Mouse (Mus musculus): Measurements from ENCODE around the gene Msh5.
"Not testable (repeated sequence)": the region's sequence is repeated elsewhere in the genome, so short reads cannot be mapped to it uniquely, and the experiment has no call there.

Msh5 gene

GRCm38 (mm10) chr17:35021842-35022477, 24.6 kb downstream of the Msh5 start:
- DNase-seq = no peak

DNA sequence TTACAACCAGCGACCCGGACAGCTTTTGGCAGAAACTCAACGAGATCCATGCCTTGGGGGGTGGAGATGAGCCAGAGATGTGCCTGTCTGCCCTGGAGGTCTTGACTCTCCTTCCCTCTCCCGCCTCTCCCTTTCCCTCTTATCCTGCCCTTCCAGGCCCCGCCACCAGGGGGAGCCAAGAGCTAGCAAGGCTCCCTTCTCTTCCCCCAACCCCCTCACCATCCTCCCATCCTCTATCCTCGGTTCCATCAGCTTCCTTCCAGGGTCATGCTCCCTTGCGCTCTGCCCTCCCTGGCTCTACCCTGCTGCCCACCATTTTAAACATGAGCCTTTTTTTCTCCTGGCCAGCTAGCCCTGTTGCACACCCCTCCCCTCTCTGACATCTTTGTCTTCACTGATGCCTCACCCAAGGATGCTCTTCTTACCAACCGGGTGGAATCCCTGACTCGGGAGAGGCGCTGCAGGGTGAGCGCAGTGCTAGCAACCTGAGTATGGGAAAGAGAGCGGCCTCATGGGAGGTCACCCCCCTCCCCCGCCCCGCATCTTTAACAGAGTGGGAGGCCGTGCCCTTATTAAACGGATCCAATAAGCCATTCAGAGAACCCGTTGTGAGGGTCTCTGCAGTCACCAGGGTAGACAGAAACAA, 25.3 kb downstream of the Msh5 start:
- peak; percentile 74 for DNase-seq

GRCm38 (mm10) chr17:35020551-35020950, 26.0 kb downstream of the Msh5 start:
- DNase-seq = no peak

- no peak for DNase-seq
Observed at GRCm38 (mm10) chr17:35019894-35020293, 26.7 kb downstream of the Msh5 start.

DNA sequence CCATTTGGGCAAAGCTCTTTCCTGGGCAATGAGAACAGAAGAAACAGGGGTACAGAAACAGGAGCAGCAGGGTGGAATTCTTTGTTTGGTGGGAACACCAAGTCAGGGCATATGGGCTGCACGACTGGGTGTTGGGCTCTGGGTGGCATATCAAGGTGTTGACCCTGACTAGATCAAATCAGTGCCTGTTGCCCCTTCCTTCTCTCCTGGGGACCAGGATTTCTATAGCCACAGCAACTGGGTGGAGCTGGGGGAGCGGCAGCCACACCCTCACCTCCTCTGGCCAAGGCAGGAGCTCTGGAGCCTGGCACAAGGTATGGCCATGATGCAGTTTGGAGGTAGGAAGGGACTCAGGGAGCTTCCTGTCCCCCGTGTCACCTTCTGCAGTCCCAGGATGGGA, 28.4 kb downstream of the Msh5 start:
- DNase-seq = no peak

- no peak for DNase-seq
Observed at GRCm38 (mm10) chr17:35017706-35018030, 28.9 kb downstream of the Msh5 start.

- no peak for DNase-seq
Observed at GRCm38 (mm10) chr17:35016791-35017705, 29.5 kb downstream of the Msh5 start.

- DNase-seq = peak; percentile 44
Observed at GRCm38 (mm10) chr17:35016376-35016775, 30.2 kb downstream of the Msh5 start, which contains the start of gene Vwa7. Vwa7 (plus strand) TSS chr17:35016579.

DNA sequence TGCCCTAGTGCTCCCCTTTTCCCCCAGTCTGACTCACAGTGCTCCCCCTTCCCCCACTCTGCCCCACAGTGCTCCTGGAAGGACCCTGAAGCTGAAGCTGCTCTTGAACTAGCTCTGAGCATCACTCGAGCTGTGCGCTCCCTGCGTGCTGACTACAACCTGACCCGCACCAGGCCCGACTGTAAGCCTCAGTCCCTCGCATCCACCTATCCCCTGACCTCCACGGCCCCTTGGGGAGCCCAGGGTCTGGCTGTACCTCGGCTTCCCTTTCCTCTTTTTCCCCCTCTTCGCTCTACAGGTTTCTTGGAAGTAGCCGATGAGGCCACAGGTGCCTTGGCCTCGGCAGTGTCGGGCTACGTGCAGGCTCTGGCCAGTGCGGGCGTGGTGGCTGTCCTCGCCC, 31.2 kb downstream of the Msh5 start:
- DNase-seq = no peak

GRCm38 (mm10) chr17:35013221-35013620, 33.3 kb downstream of the Msh5 start:
- no peak for DNase-seq

- no peak for DNase-seq
Observed at GRCm38 (mm10) chr17:35012430-35012829, 34.1 kb downstream of the Msh5 start.

GRCm38 (mm10) chr17:35011440-35011839, 35.1 kb downstream of the Msh5 start:
- DNase-seq = no peak

DNA sequence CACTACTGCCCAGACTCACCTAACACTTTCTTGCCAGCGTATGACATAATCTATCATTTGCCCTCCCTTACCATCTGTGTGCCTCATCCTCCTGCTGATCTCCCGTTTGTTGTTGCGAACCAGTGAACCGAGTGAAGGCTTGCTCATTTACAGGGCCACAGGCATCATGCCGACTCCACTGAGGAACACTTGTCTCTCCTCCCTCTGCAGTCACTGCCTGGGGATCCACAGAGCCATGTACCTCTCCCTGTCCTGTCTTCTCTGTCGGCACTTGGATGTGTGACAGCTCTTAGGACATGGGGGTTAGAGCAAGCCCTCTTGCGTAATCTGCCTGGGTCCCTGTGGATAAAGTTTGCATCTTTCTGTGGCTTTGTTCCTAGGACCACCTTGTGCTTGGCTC, 37.0 kb downstream of the Msh5 start:
- DNase-seq = no peak

DNA sequence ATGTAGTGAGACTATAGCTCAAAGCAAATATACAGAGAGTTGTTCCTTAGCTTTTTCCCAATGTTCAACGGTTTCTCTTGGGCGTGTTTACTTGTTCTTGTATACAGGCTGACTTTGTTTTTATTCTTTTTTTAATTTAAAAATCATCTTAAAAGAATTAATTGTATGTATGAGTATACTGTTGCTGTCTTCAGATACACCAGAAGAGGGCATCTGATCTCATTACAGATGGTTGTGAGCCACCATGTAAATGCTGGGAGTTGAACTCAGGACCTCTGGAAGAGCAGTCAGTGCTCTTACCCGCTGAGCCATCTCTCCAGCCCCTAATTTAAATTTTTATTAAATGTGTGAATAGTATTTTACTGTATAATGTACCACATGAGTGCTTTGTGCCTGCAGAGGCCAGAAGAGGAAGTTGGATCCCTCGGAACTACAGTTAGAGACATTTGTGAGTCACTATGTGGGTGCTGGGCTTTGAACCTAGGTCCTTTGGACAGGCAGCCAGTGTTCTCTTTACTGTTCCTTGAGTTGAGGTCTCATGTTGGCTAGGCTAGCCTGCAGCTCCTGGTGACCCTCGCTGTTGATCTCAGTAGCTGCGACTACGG, 39.1 kb downstream of the Msh5 start:
- DNase-seq = no peak

DNA sequence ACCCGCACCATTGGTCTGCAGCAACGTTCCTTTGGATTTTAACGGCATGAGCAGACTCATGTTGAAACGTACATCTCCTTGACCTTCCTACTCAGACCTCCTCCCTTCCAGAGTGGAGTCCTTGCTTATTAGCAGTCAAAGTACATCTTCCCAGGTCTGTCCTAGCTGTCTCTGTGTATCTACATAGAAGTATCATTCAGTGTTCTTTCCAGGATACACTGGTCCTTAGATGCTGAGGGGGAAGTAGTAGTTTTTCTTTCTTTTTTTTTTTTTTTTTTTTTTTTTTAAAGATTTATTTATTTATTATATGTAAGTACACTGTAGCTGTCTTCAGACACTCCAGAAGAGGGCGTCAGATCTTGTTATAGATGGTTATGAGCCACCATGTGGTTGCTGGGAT, 40.6 kb downstream of the Msh5 start:
- DNase-seq = not testable (repeated sequence)

- DNase-seq = no peak
Observed at GRCm38 (mm10) chr17:35005158-35005557, 41.4 kb downstream of the Msh5 start.

DNA sequence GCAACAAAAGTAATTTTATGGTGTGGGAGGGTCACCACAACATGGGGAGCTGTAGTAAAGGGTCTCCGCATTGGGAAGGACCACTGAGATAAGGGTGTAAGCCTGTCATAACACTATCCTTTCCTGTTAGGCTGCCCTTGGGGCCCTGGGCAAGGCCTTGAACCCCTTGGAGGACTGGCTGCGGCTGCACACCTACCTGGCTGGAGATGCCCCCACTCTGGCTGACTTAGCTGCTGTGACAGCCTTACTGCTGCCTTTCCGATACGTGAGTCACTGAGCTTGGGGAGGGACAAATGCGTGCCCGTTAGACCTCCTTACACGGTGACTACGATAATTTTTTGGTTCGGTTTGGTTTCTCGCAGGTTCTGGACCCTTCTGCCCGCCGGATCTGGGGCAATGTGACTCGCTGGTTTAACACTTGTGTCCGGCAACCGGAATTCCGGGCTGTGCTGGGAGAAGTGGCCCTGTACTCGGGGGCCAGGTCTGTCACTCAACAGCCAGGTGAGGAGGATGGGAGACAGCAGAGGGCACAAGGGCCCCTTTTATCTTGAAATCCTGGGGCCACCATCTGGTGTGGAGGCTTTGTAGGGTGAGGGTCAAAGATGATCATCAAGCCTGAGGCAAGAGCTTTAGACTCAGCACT, 42.3 kb downstream of the Msh5 start:
- no peak for DNase-seq

GRCm38 (mm10) chr17:35003022-35003838, 43.3 kb downstream of the Msh5 start:
- no peak for DNase-seq

DNA sequence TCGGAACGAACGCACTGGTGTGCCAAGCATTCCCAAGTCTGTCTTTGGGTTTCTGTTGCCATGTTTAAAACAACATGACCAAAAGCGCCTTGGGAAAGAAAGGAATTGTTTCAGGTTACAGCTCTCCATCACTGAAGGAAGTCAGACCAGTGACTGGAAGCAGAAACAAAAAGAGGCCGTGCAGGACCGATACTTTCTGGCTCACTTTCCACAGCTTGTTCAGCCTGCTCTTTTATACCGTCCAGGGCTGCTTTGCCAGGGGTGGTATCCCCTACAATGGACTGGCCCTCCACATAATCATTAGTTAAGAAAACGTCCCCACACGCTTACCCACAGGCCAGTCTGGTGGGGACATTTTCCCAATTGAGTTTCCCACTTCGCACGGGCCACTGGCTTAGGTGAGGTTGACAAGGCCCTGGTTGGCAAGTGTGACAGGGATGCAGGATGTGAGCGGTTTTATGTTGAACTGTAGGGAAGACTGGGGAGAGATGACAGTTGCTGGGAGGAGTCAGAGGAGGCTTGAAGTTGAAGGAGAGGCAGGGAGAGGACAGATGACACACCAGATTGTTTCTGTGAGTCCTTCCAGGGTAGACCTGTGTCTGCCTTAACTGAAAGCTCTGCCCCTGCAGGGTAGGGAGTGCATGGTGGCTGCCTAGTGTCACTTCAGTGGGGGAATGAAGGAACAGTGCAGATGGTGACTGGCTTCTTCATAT, 44.2 kb downstream of the Msh5 start:
- no peak for DNase-seq

DNA sequence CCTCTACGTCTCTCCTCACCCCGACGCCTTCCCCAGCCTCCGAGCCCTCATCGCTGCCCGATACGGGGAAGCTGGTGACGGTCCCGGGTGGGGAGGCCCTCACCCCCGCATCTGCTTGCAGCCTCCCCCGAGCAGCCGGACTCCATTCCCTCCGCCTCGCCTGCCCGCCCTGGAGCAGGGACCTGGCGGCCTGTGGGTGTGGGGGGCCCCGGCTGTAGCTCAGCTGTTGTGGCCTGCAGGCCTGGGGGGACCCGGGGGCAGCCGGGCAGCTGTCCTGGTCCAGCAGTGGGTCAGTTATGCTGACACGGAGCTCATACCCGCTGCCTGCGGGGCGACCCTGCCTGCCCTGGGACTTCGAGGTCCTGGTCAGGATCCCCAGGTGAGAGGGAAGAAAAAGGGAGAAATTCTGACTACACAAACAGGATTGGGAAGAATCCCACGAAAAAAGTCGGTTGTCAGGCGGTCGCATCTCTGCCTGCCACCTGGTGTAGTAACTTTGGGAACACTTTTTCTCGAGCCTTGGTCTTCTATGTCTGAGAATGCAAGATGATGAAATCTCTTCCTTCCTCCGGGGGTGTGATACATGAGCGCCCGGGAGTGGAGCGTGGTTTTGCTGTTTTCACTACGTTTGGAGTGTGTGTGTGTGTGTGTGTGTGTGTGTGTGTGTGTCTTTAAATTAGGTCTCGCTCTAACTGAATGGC, 44.9 kb downstream of the Msh5 start:
- DNase-seq = no peak

All from kidney, adult 11 months (tissue).